ENCODE assay signal across 33 mouse cellular contexts in genomic region chr6:98689395-98689794, GRCm38 (mm10).
A peak's percentile ranks its signal among the peaks of the same experiment; 100 is the strongest.
DNase-seq lines count a peak whose midpoint lies in the region; ATAC-seq lines count a peak whose summit lies in the region.
"Had no signal": no experiment of that assay in that cellular context is flagged by ENCODE, and none has a peak within 500 bp of the region (broad histone marks: within the 10 kb centered on the region; RNA-seq: fewer than 3 reads in every experiment).

No protein-coding gene starts in this region.

- H3K9me3 ChIP-seq in forebrain, embryonic 16.5 days (ENCODE audit: control insufficient read depth, low read length) = no peaks in the 10 kb centered on the region
- H3K9me3 ChIP-seq: embryonic facial prominence, embryonic 13.5 days; heart, embryonic 13.5 days; kidney, embryonic 15.5 days; midbrain, embryonic 13.5 days; neural tube, embryonic 15.5 days had no signal

- no peak overlapping the region for H3K4me3 ChIP-seq in forebrain, embryonic 16.5 days (replicated peaks; ENCODE audit: low read length)
- H3K4me3 ChIP-seq: embryonic facial prominence, embryonic 13.5 days; gastrocnemius, adult 2 months; heart, adult 2 months; heart, embryonic 13.5 days; kidney, embryonic 15.5 days; midbrain, embryonic 13.5 days; neural tube, embryonic 15.5 days had no signal

- H3K36me3 ChIP-seq in forebrain, embryonic 16.5 days (ENCODE audit: control insufficient read depth, insufficient read depth) = no peaks in the 10 kb centered on the region
- H3K36me3 ChIP-seq: embryonic facial prominence, embryonic 13.5 days; heart, embryonic 13.5 days; kidney, embryonic 15.5 days; midbrain, embryonic 13.5 days; neural tube, embryonic 15.5 days had no signal

- no peak overlapping the region for H3K4me2 ChIP-seq in forebrain, embryonic 16.5 days (ENCODE audit: low read length)
- H3K4me2 ChIP-seq: embryonic facial prominence, embryonic 13.5 days; heart, embryonic 13.5 days; hindbrain, embryonic 14.5 days; kidney, embryonic 15.5 days; midbrain, embryonic 13.5 days; neural tube, embryonic 15.5 days had no signal

- peak; percentile 39 for DNase-seq in layer of hippocampus, adult 11-12 months (ENCODE audit: low spot score)
- no peak for DNase-seq in layer of hippocampus, postnatal 25 days (ENCODE audit: extremely low spot score in 1 of 2, low spot score in 1 of 2)
- peak; percentile 22 for DNase-seq in layer of hippocampus, adult 9-10 months (ENCODE audit: low spot score)
- DNase-seq in urinary bladder, postnatal 14 days (ENCODE audit: low spot score) = no peak
- DNase-seq in thymus, postnatal 36 days = no peak
- DNase-seq in kidney, adult 11 months = no peak
- DNase-seq: adrenal gland, adult 8-10 months; B cell, adult 2 months; cerebellum, adult 11-12 months; cerebellum, adult 9-11 months; gastrocnemius, adult 2 months; gastrocnemius, postnatal 36 days; heart, adult 2 months; heart, postnatal 10 days; kidney, adult 18-20 months; kidney, postnatal 25 days; liver; lung, adult 2 months; lung, postnatal 10 days; retina, postnatal 1 day; right cerebral cortex, postnatal 25 days; thymus, adult 18-20 months; thymus, postnatal 25 days had no signal

- no peak overlapping the region for H3K27ac ChIP-seq in forebrain, embryonic 16.5 days (ENCODE audit: low read length)
- H3K27ac ChIP-seq: embryonic facial prominence, embryonic 13.5 days; gastrocnemius, adult 2 months; heart, adult 2 months; heart, embryonic 13.5 days; hindbrain, embryonic 14.5 days; kidney, embryonic 15.5 days; liver, embryonic 14.5 days; macrophage; midbrain, embryonic 13.5 days; neural tube, embryonic 15.5 days had no signal

- WGBS in forebrain, embryonic 16.5 days = 36% methylated on average over 3 of the region's 3 CpGs

- H3K9ac ChIP-seq in forebrain, embryonic 16.5 days (replicated peaks; ENCODE audit: low read depth, low read length) = no peak overlapping the region
- H3K9ac ChIP-seq: embryonic facial prominence, embryonic 13.5 days; heart, embryonic 13.5 days; hindbrain, embryonic 14.5 days; kidney, embryonic 15.5 days; liver, embryonic 14.5 days; midbrain, embryonic 13.5 days; neural tube, embryonic 15.5 days had no signal

- H3K27me3 ChIP-seq in forebrain, embryonic 16.5 days (replicated peaks; ENCODE audit: control insufficient read depth, insufficient read depth, low read length) = no peaks in the 10 kb centered on the region
- H3K27me3 ChIP-seq: embryonic facial prominence, embryonic 13.5 days; heart, embryonic 13.5 days; kidney, embryonic 15.5 days; midbrain, embryonic 13.5 days; neural tube, embryonic 15.5 days had no signal

- no peaks in the 10 kb centered on the region for H3K4me1 ChIP-seq in forebrain, embryonic 16.5 days (replicated peaks; ENCODE audit: control insufficient read depth, insufficient read depth, low read length)
- H3K4me1 ChIP-seq: heart, embryonic 13.5 days; midbrain, embryonic 13.5 days; neural tube, embryonic 15.5 days had no signal

- ATAC-seq in forebrain, embryonic 16.5 days = peak; percentile 75
- ATAC-seq: activated CD4-positive, CD25-positive, alpha-beta regulatory T cell, adult 4 months; midbrain, embryonic 13.5 days had no signal

Comparison
In these comparisons a context has a peak if more than half of its experiments do, and no peak if none do; other contexts are left out.
1. DNase-seq: peak in layer of hippocampus, adult 11-12 months (single experiment) and layer of hippocampus, adult 9-10 months (single experiment); none in layer of hippocampus, postnatal 25 days (0 of 2), urinary bladder, postnatal 14 days (single experiment), thymus, postnatal 36 days (0 of 2) and kidney, adult 11 months (single experiment).